Mouse (Mus musculus): ENCODE results near the gene Cers3.

DNA sequence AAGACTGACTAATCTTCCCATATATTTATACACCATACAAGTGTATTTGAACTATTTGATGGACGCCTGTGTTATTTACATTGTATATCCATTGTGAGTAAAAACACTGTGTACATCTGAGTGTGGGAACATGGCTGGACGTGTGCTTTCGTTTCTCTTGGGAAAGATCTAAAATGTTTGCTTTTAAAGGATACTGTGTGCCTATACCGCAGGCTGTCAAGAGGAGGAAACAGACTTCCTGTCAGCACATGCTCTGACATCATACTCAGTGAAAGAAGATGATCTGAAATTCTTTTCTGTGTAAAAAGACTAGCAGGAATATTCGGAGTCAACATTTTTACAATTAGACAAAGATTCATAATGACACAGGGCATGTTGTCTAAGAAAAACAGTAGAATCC, 26.6 kb downstream of the Cers3 start:
- TF ChIP-seq CTCF (IDR thresholded peaks at IDR 0.05; ENCODE audit: control insufficient read depth, insufficient read depth, insufficient read length) (no peak), USF1 (IDR thresholded peaks at IDR 0.05; ENCODE audit: low read depth) (no peak)

Data from C2C12 (cell line).